Mouse (Mus musculus) intestine, embryonic 14.5 days (tissue): ENCODE measurements around the gene Gm5134. TPM values are rescaled to one million over a fixed set of nuclear protein-coding genes. Genes with fewer than 3 reads are reported as not detected.

Experiments used
- ATAC-seq: fragments of 200-750 bp; cut with Nextera tagmentation; replicated peaks from 2 replicates; pipeline ENCODE4 v1.8.0; 2017; ENCODE audit warnings: low read depth, moderate number of reproducible peaks, moderate TSS enrichment, moderate library complexity; ENCODE audit not compliant: low FRiP score, low TSS enrichment
- DNase-seq: peaks from one replicate; pipeline ENCODE4 v3.0.0-alpha.2; 2018; ENCODE audit warnings: low spot score
- H3K27ac ChIP-seq: fragments of 300-500 bp; sonication (generic); 2 replicates; pipeline ENCODE4 v1.5.1; 2014; ENCODE audit warnings: low read depth, mild to moderate bottlenecking, control low read depth
- H3K27me3 ChIP-seq: fragments of 300-500 bp; sonication (generic); replicated peaks from 2 replicates; pipeline ENCODE4 v1.6.1; 2014; ENCODE audit warnings: low read length, control low read depth; ENCODE audit not compliant: control insufficient read depth, insufficient read depth
- H3K36me3 ChIP-seq: fragments of 300-500 bp; sonication (generic); 2 replicates; pipeline ENCODE4 v1.6.1; 2014; ENCODE audit warnings: low read length, control low read depth; ENCODE audit not compliant: control insufficient read depth, insufficient read depth
- H3K4me1 ChIP-seq: fragments of 300-500 bp; sonication (generic); replicated peaks from 2 replicates; pipeline ENCODE4 v1.6.1; 2014; ENCODE audit warnings: low read length, control low read depth, mixed read lengths; ENCODE audit not compliant: control insufficient read depth, insufficient read depth
- H3K4me2 ChIP-seq: fragments of 300-500 bp; sonication (generic); 2 replicates; pipeline ENCODE4 v1.6.1; 2014; ENCODE audit warnings: low read length
- H3K4me3 ChIP-seq: fragments of 300-500 bp; sonication (generic); 2 replicates; pipeline ENCODE4 v1.5.1; 2014; ENCODE audit warnings: low read depth, low read length, control low read depth, mixed read lengths
- H3K9ac ChIP-seq: fragments of 300-500 bp; sonication (generic); 2 replicates; pipeline ENCODE4 v1.6.1; 2014; ENCODE audit warnings: mild to moderate bottlenecking, low read length
- H3K9me3 ChIP-seq: fragments of 300-500 bp; sonication (generic); 2 replicates; pipeline ENCODE4 v1.6.1; 2016; ENCODE audit warnings: low read length, control low read depth; ENCODE audit not compliant: control insufficient read depth
- WGBS: fragments of 180-500 bp; shearing (Covaris S2); extraction: QIAGEN DNeasy Blood & Tissue Kit; methylation state at CpG from one replicate; pipeline ENCODE4 v1.1.7; 2014; 5-methylcytosine and 5-hydroxymethylcytosine counted together
- polyA plus RNA-seq: library from polyadenylated mRNA; unstranded; fragments of >200 nt; fragmentation: Nextera tagmentation; extraction: Ambion mirVana; gene quantifications from 2 replicates; pipeline ENCODE4 v1.2.1, GENCODE M21; 2014

The Gm5134 gene
- polyA plus RNA-seq, 1 experiment from 2014 or later = not detected

GRCm38 (mm10) chr10:75944066-75944772, 10.1 kb upstream of the Gm5134 start:
- no peaks in the 10 kb centered on the region for H3K9me3 ChIP-seq
- DNase-seq = no peak
- peaks cover 6% of the 10 kb centered on the region; the same call in 1 of the 2 replicates for H3K4me1 ChIP-seq
- H3K4me2 ChIP-seq = no peak overlapping the region
- H3K27me3 ChIP-seq = no peaks in the 10 kb centered on the region
- 31% methylated on average over 11 of the region's 11 CpGs for WGBS
- no peak overlapping the region for H3K9ac ChIP-seq
- peak overlapping the region; percentile 64; the same call in 1 of the 2 replicates for H3K27ac ChIP-seq
- no peak for ATAC-seq
- no peak overlapping the region for H3K4me3 ChIP-seq
- H3K36me3 ChIP-seq = no peaks in the 10 kb centered on the region

GRCm38 (mm10) chr10:75945213-75945612, 9.1 kb upstream of the Gm5134 start:
- Histone ChIP-seq H3K27ac (no peak overlapping the region), H3K4me1 (peaks cover 6% of the 10 kb centered on the region; the same call in 1 of the 2 replicates), H3K9me3 (no peaks in the 10 kb centered on the region), H3K9ac (no peak overlapping the region), H3K4me3 (no peak overlapping the region), H3K4me2 (no peak overlapping the region), H3K27me3 (no peaks in the 10 kb centered on the region), H3K36me3 (no peaks in the 10 kb centered on the region)
- 94% methylated on average over 7 of the region's 7 CpGs for WGBS
- DNase-seq = no peak
- no peak for ATAC-seq

- no peaks in the 10 kb centered on the region for H3K9me3 ChIP-seq
- 75% methylated on average over 7 of the region's 7 CpGs for WGBS
- no peaks in the 10 kb centered on the region for H3K27me3 ChIP-seq
- H3K36me3 ChIP-seq = no peaks in the 10 kb centered on the region
- H3K4me1 ChIP-seq = peaks cover 11% of the 10 kb centered on the region; the same call in 1 of the 2 replicates
- H3K27ac ChIP-seq = no peak overlapping the region
- H3K4me2 ChIP-seq = no peak overlapping the region
- DNase-seq = no peak
- H3K4me3 ChIP-seq = no peak overlapping the region
- no peak for ATAC-seq
- H3K9ac ChIP-seq = no peak overlapping the region
Observed at GRCm38 (mm10) chr10:75945896-75946295, 8.4 kb upstream of the Gm5134 start.

- H3K4me1 ChIP-seq = peaks cover 11% of the 10 kb centered on the region; the same call in 1 of the 2 replicates
- H3K9me3 ChIP-seq = no peaks in the 10 kb centered on the region
- H3K36me3 ChIP-seq = no peaks in the 10 kb centered on the region
- no peak overlapping the region for H3K27ac ChIP-seq
- no peak overlapping the region for H3K4me2 ChIP-seq
- H3K4me3 ChIP-seq = no peak overlapping the region
- 85% methylated on average over 5 of the region's 5 CpGs for WGBS
- ATAC-seq (no peak), DNase-seq (no peak)
- H3K27me3 ChIP-seq = no peaks in the 10 kb centered on the region
- no peak overlapping the region for H3K9ac ChIP-seq
Observed at GRCm38 (mm10) chr10:75948079-75948478, 6.2 kb upstream of the Gm5134 start.

GRCm38 (mm10) chr10:75949053-75950045, 5.0 kb upstream of the Gm5134 start:
- Histone ChIP-seq H3K27ac (no peak overlapping the region), H3K4me2 (no peak overlapping the region), H3K9ac (no peak overlapping the region), H3K27me3 (no peaks in the 10 kb centered on the region), H3K4me1 (peaks cover 5% of the 10 kb centered on the region; the same call in 1 of the 2 replicates), H3K36me3 (no peaks in the 10 kb centered on the region), H3K4me3 (no peak overlapping the region), H3K9me3 (no peaks in the 10 kb centered on the region)
- DNase-seq (no peak), ATAC-seq (no peak)
- 77% methylated on average over 22 of the region's 22 CpGs for WGBS

GRCm38 (mm10) chr10:75950791-75951210, 3.5 kb upstream of the Gm5134 start:
- ATAC-seq (peak; percentile 67), DNase-seq (no peak)
- H3K4me2 ChIP-seq = peak overlapping the region; percentile 95
- no peaks in the 10 kb centered on the region for H3K36me3 ChIP-seq
- H3K27me3 ChIP-seq = no peaks in the 10 kb centered on the region
- H3K4me1 ChIP-seq = 0 out of 2 replicates have a peak, but pooled peaks cover 5% of the 10 kb centered on the region
- 2% methylated on average over 23 of the region's 23 CpGs for WGBS
- no peaks in the 10 kb centered on the region for H3K9me3 ChIP-seq
- peak overlapping the region; percentile 27 for H3K9ac ChIP-seq
- H3K27ac ChIP-seq = no peak overlapping the region
- peak overlapping the region; percentile 52 for H3K4me3 ChIP-seq

- peak; percentile 77 for DNase-seq
- Histone ChIP-seq H3K4me3 (peak overlapping the region; percentile 52), H3K4me1 (0 out of 2 replicates have a peak, but pooled peaks cover 5% of the 10 kb centered on the region), H3K27me3 (no peaks in the 10 kb centered on the region), H3K36me3 (no peaks in the 10 kb centered on the region), H3K27ac (no peak overlapping the region), H3K4me2 (peak overlapping the region; percentile 95), H3K9ac (peak overlapping the region; percentile 27), H3K9me3 (no peaks in the 10 kb centered on the region)
- 4% methylated on average over 13 of the region's 13 CpGs for WGBS
- ATAC-seq = 0 out of 2 replicates have a peak, but pooled peaks have one; percentile 10
Observed at GRCm38 (mm10) chr10:75951424-75952050, 2.8 kb upstream of the Gm5134 start.

- no peaks in the 10 kb centered on the region for H3K4me1 ChIP-seq
- H3K27me3 ChIP-seq = no peaks in the 10 kb centered on the region
- H3K9me3 ChIP-seq = no peaks in the 10 kb centered on the region
- ATAC-seq (no peak), DNase-seq (no peak)
- no peak overlapping the region for H3K9ac ChIP-seq
- no peaks in the 10 kb centered on the region for H3K36me3 ChIP-seq
- no peak overlapping the region for H3K27ac ChIP-seq
- no peak overlapping the region for H3K4me2 ChIP-seq
- 92% methylated on average over 10 of the region's 10 CpGs for WGBS
- H3K4me3 ChIP-seq = no peak overlapping the region
Observed at GRCm38 (mm10) chr10:75973846-75974245, 19.5 kb downstream of the Gm5134 start.
